ENCODE assay signal across 29 mouse cellular contexts in the genomic region with DNA sequence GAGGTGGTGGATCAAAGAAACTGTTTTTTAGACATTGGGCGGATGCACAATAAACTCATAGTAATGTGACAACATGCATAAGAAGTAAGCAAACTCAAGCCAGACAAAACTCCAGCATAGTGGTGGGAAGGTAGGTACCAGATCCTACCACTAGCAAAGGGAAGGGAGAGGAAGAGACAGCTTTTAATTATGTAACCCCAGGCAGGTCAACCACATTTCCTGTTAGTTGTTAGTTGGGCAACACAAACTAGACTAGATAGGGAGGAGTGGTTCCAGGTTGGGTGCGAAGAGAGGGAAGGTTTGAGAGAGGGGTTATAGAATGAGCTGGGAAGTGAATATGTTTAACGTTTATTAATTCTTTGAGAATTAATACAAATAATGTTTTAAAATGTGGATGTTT.
"Had no signal": no experiment of that assay in that cellular context is flagged by ENCODE, and none has a peak within 500 bp of the region (broad histone marks: within the 10 kb centered on the region; RNA-seq: fewer than 3 reads in every experiment).

No protein-coding gene starts in this region.

- H3K27ac ChIP-seq: embryonic facial prominence, embryonic 10.5 days; embryonic facial prominence, embryonic 12.5 days; embryonic facial prominence, embryonic 13.5 days; embryonic facial prominence, embryonic 15.5 days; forebrain, embryonic 10.5 days; forebrain, embryonic 12.5 days; forebrain, embryonic 13.5 days; forebrain, embryonic 15.5 days; gastrocnemius, adult 2 months; heart, adult 2 months had no signal

- H3K4me3 ChIP-seq: embryonic facial prominence, embryonic 10.5 days; embryonic facial prominence, embryonic 12.5 days; embryonic facial prominence, embryonic 13.5 days; embryonic facial prominence, embryonic 15.5 days; erythroblast, embryonic 14.5 days; forebrain, embryonic 10.5 days; forebrain, embryonic 12.5 days; forebrain, embryonic 13.5 days; forebrain, embryonic 15.5 days; gastrocnemius, adult 2 months; heart, adult 2 months had no signal

- H3K4me2 ChIP-seq: embryonic facial prominence, embryonic 12.5 days; embryonic facial prominence, embryonic 13.5 days; embryonic facial prominence, embryonic 15.5 days; forebrain, embryonic 12.5 days; forebrain, embryonic 13.5 days; forebrain, embryonic 15.5 days had no signal

- H3K27me3 ChIP-seq: embryonic facial prominence, embryonic 12.5 days; embryonic facial prominence, embryonic 13.5 days; embryonic facial prominence, embryonic 15.5 days; forebrain, embryonic 12.5 days; forebrain, embryonic 13.5 days; forebrain, embryonic 15.5 days had no signal

- DNase-seq: cerebellum, adult 2 months; cerebellum, adult 8-10 months; cerebellum, adult 9-10 months; cerebellum, adult 9-11 months; cerebellum, postnatal 10 days; cerebellum, postnatal 14 days; cerebellum, postnatal 25 days; cerebellum, postnatal 36 days; embryo, embryonic 11 days; forebrain, postnatal 0 days; gastrocnemius, adult 2 months; gastrocnemius, postnatal 10 days; gastrocnemius, postnatal 14 days; gastrocnemius, postnatal 25 days; gastrocnemius, postnatal 36 days; heart, adult 11 months; heart, adult 18-20 months; heart, adult 2 months had no signal

- H3K9me3 ChIP-seq: embryonic facial prominence, embryonic 10.5 days; embryonic facial prominence, embryonic 12.5 days; embryonic facial prominence, embryonic 13.5 days; embryonic facial prominence, embryonic 15.5 days; forebrain, embryonic 12.5 days; forebrain, embryonic 13.5 days; forebrain, embryonic 15.5 days had no signal

- ATAC-seq: forebrain, embryonic 13.5 days; forebrain, embryonic 14.5 days; forebrain, embryonic 15.5 days; forebrain, embryonic 16.5 days; forebrain, postnatal 0 days had no signal

- H3K9ac ChIP-seq: embryonic facial prominence, embryonic 12.5 days; embryonic facial prominence, embryonic 13.5 days; embryonic facial prominence, embryonic 15.5 days; forebrain, embryonic 12.5 days; forebrain, embryonic 13.5 days; forebrain, embryonic 15.5 days; forebrain, postnatal 0 days had no signal

- H3K36me3 ChIP-seq: embryonic facial prominence, embryonic 12.5 days; embryonic facial prominence, embryonic 13.5 days; embryonic facial prominence, embryonic 15.5 days; forebrain, embryonic 12.5 days; forebrain, embryonic 15.5 days had no signal
